Mouse (Mus musculus): ENCODE measurements at regions not wholly inside any gene's neighbourhood (a gene's known extent, or its start where the extent isn't known, plus 50 kb on each side); places are given as distances from the start of the nearest gene placed in this dataset.

DNA sequence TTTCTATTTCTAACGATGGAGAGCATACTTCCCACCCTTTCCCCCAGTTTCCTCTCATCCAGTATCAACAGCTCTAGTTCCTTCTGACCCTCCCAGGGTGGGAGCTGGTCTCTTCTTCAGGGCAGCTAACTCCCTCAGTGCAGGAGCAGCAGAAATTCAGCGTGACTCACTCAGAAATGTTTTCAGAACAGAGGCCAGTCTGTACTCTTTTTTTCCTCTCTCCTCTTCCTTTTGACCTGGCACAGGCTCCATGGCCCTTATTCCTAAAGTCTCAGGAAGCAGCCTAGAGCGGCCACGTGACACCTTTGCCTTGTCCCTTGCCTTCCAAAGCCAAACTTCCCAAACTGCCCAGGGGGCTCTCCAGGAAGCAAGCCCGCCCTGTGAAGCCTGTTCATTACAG is 55.4 kb downstream of the Pja1 start:
- no peak for DNase-seq

DNA sequence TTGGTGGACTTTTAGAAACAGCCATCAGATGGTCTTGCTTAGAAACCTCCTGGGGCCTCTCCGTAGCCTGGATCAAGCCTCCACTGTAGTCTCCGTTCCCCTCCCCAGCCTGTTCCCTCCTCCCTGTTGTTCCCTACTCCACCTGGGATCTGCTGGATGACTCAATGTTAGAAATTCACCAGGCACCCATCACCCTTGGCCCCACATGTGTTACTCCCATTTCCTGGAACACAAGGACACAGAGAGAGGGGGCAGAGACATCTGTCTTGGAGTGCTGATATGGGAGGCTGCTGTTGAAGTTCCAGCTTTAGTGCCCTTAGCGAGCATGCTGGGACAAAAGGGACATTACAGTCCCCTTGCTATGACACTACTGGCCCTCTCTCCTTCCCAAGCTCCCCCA is 60.1 kb downstream of the Pja1 start:
- DNase-seq, result no peak

DNA sequence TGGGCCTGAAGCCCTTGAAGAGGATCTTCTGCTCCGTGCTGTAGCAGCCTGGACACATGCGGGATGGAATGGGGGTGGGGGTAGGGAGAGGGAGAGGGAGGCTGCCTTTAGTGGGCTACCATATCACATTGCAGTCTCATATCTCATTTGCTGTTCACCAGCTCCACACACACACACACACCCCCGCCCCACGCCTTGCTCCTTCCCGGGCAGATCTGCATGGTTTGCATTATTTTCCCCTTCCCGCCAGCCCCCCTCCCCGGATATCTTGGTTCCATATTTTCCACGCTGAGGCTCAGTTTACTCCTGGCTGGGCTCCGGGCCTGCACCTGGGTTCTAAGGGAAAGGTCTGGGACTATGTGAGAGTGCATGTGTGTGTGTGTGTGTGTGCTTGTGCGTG is 61.2 kb downstream of the Pja1 start:
- DNase-seq, result no peak

DNA sequence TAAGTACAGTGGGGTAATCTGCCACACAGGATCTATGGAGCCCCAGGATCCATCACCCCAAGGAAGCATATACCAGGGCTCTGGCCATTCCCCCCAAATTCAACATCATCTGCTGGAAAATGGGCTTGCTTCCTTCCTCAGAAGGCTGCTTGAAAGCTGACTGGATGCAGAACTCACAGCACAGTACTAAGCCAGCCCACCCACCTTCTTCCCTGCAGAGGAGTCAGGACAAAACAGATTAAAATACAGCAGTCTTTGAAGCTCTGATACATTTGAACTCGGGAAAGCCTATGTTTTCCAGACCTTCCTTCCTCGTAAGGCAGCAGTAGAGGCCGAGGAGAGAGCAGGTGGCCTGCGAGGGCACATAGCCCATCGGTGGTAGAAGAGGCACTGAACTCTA is 61.7 kb downstream of the Pja1 start:
- DNase-seq, result no peak

DNA sequence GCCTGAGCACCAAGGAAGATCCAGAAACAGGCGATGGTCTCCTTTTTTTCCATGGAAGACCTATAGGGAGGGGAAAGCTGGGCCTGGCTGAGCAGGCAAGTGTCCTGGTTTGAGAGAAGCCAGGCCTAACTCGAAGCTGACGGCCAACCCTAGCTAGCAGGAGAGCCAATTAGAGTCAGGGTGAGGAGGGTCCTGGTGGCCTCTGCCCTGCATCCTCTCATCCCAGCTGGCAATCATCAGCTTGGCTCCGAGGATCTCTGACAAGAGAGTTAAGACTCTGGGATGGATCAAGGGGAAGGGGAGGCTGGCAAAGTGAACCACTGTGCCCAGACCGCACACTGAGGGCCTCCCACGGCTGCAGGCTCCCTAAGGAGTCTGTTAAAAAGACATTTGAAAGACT is 62.3 kb downstream of the Pja1 start:
- no peak for DNase-seq

DNA sequence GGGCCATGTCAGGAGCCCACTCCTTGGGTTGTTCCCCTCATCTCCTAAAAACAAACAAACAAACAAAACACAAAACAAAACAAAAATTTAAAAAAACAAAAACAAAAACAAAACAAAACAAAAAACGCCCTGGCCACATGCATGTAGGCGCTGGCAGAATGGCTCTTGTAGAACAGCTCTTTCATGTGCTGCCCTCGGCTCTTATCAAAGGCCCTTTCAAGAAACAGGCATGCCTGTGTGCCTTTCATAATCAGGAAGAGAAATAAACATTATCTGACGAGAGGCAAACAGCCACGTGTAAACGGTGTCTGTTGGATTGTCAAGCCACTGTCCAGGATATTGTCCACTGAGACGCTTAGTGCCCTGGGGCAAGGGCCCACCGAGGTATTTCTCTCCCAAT is 65.2 kb downstream of the Pja1 start:
- DNase-seq, result no peak

DNA sequence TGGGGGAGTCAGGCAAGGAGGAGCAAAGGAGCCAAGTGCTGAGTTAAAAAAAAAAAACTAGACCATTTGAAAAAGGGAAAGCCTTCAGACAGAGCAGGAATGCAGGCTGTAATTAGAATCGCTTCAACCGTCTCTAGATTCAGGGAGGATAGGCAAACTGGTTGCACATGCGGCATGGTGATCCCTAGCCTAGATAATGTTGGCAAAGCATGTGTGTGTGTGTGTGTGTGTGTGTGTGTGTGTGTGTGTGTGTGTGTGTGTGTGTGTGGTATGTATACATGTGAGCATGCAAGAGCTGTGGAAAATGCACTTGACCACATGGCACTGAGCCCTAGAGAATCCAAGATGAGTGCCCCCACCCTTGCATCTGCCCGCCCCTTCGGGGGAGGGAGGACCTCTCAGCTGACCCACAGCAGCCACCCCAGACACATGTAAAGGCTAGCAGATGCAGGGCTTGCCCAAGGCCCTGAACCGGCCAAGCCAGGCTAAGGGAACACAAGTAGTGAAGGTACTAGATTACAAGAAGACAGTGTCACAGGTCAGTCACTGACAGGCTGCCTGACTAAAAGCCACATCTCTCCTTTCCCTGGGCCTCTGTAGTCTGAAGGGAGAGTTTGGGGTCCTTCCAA is 67.4 kb downstream of the Pja1 start:
- no peak for DNase-seq

DNA sequence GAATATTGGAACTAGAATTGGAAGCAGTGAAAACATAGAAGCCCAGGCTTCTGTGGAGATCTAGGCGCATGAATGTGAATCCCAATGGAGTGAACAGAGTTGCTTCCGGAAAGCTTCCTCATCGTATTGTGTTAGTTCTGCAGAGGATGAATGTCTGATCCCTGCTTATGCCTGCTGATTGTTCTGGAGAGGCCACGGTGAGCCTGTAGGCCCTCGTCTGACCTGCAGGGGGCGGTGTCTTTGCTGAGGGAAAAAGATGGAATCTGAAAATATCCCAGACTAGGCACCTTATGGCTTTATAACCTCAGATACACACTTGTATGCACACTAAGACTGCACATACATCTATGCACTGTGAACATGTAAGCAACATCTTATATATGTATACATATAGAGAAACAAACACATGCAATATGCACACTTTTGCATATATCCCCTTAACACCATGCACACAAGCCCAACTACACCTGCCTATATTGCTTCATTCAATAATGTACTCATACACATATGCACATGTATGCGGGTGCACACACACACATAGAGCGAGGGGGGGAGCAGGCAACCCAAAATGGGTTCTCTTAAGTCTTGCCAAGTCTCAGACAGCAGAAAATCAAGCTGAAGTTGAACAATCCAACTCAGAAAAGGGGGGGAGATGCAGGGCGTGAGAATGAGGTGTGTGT is 68.1 kb downstream of the Pja1 start:
- DNase-seq, result peak; percentile 36 to 75

DNA sequence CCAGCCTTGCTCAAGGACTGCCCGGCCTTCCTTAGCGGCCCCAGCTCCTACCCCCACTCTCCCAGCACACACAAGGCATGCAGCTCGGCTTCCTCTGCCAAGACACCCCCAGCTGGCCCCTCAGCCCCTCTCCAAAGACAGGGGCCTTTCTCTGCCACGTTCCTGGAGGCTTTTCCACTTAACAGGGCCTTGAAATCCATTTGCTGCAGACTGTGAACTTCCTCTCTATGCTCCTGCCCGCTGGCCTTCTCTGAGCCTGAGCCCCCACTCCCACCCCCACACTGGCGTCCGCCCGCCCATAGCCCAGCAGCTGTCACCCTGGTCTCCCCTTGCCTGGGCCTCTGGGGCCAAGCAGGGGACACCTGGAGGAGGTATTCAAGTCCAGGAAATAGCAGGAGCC is 73.7 kb downstream of the Pja1 start:
- DNase-seq, result no peak

DNA sequence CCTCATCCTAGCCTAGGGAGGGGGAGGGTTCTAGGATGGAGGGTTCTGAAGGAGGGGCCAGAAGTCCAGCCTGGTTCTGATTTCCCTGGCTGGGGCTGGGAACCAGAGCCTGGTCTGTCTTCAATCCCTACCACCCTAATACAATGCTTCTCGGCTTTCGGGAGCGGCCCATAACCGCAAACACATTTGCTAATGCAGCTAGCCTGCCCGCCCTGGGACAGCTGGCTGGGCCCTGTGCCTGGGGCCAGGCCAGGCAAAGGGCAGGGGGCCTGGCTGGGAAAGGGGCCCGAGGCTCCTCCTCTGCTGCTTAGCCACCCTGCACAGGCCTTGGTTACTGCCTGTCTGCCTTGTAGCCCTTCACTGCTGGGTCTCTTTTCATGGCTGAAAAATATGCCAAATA is 74.9 kb downstream of the Pja1 start:
- peak in 1 of 2 experiments; percentile 21 for DNase-seq

DNA sequence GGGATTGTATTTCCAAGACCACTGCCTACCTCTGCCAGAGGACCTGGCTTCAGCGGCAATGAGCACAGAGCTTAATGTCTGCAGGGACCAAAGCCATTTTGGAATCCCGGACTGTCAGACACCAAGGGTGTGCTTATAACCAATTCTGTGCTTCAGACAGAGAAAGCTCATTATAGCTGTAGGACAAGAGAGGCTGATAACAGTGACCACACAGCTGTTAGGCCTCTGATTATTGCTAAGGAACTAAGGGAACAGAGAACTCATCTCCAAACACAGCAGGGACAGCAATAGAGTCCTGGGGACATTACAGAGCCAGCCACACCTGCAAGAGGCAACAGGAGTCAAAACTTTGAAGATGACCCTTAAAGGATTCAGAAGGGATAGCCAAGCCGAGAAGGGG is 76.0 kb downstream of the Pja1 start:
- DNase-seq, result no peak

DNA sequence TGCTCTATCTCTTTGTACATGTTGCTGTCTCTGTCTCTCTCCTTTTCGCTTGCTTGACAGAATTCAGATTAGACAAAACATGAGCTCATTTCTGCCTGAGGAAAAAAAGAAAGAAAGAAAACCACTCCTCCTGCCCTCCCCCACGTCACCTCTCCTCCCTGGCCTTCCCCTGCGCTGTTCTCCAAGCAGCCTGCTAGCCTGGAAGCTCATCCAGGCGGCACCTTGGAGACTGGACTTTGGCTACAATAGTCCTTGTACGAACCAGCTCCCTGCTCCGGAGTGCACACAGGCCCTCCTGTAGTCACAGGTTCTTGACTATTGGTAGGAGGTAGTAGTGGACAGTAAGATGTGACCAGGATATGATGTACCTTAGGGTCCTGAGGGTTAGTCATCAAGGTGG is 79.4 kb downstream of the Pja1 start:
- no peak for DNase-seq

DNA sequence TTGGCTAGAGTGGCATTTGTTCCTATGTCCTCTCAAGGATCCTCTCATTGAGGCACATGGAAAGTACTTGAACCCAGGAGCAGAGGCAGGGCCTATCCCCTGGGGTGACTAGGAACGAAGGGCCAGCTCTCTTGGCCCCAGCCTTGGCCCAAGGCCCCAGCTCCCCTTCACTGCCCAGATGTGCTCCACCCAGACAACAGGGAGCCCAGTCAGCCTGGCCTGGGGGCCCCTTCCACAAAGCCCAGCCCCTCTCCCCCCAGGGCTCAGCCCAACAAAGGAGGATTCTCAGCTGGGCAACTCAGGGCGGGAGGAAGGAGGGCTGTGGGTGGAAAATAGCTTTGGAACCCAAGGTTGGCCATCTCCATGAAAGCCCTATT is 80.6 kb downstream of the Pja1 start:
- no peak for DNase-seq

DNA sequence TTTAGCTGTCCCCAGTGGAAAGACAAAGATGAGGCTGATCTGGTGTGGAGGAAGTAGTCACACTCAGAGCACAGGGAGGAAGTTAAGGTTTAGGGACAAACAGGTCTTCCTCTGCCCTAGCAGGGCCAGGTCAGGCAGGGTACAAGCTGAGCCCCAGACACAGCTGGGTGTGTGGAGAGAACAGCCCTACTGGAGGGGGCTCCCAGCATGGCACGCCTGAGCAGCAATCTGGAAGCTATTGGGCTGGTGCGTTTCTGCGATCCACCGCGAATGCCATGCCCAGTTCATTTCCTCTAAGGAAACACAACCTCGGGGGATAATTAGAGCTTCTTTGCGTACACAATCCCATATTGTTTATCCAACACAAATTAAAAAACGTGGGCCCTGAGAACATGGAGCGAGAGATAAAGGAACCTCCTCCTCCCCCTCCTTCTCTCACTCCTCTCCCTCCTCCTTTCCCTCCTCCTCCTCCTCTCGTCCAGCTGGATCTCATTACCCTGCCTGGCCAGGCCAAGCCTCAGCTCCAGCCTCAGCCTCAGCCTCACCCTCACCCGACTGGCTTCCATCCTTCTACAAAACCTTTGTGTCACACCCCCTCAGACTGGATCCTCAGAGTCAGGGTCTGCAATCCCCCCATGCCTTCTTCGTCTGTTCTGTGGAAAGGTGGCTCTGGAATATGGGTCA is 81.2 kb downstream of the Pja1 start:
- no peak for DNase-seq

DNA sequence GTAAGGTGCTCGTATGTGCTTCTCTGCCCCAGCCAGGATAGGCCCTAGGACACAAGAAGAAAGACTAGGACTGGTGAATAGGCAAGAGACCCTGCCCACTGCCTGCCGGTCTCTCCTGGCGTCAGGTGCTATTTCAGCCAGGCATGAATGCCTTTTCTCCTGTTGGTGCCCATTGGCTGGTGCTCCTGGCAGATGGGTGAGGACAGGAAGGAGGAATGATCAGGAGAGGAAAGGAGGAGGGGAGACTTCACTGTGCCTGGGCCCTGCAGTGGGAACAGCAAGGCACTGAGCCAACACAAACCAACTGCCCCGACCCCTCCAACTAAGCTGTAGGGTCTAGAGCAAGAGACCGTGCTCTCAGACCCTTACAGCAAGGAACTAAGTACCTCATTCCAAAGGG is 100.4 kb downstream of the Pja1 start:
- peak; percentile 68 to 69 for DNase-seq

DNA sequence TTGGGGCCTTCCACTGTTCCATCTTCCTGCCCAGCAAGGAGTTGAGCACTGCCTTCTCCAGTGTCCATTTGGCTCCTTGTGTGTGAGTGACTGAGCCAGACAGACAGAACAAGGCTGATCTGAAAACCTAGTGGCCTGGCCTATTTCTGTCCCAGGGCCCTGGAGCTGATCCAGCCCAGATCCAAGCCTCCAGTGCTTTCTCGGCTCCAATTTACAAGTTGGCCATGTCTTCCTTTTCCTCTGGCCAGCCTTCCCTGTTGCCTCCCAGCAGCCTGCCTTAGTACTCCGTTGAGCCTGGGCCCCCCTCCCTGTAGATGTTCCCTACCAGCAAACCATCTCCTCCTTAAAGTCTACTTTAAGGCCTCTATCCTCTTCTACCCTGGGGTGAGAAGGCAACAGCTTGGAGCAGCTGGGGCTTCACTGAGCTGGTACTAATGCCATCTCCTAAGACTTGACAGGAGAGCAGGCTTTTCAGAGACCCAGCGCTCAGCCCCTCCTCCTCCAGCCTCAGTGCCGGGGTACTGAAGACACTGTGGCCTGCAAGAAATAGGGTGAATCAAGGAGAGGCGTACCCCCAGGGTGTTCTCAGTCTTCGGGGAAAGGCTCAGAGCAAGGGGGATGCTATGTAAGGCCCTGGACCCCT is 101.7 kb downstream of the Pja1 start:
- peak; percentile 84 to 85 for DNase-seq

DNA sequence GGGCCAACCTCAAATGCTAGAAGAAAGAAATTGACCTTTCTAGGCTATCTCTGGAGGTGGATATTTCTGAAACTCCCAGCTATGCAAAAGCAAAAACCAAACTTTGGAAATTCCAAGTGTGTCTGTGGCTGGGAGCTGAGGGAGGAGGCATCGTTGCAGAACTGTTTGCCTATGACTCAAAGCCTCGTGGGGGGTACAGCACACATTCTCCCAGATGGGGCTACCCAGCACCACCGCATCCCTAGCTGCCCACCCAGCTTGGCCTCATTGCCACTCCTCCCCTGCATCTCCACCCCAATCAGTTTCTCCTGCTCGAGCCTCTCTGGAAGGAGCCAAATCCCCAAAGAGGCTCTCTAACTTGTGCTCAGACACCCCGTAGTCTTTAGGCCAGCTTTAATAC is 107.0 kb downstream of the Pja1 start:
- no peak for DNase-seq

DNA sequence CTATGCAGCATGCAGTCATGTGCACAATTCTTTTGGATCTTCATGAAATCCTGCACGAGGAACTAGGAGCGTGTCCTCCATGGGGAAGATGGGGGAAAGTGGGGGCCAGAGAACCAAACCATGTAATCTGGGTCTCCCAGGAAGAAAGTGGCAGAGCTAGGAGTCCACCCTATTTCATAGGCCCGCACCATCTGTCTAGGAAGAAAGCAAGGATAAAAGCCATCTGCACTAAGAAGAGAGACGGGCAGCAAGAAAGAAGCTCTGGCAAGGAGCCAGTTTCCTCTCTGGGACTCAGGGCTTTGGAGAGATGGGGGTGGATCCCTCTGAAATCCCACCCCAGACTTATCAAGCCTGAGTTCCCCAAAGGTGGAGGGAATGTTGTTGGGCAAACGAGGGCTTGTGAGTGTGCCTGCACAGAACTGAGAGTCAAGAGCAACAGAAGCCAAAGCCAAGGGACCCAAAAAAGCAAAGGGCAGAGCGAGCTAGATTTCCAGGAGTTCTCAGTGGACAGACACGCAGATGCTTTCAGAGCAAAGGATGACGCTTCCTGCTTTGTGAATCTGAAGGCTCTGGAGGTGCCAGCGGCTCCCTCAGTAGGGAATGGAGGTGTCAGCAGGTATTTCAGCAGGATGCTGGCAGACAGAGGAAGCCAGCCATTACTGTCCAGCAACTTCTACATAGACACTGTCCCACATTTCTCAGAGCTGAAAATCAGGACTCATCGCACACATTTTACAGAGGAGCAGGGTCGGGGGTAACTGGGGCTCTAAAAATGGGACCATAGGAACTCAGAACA is 110.8 kb downstream of the Pja1 start:
- peak; percentile 57 to 64 for DNase-seq

DNA sequence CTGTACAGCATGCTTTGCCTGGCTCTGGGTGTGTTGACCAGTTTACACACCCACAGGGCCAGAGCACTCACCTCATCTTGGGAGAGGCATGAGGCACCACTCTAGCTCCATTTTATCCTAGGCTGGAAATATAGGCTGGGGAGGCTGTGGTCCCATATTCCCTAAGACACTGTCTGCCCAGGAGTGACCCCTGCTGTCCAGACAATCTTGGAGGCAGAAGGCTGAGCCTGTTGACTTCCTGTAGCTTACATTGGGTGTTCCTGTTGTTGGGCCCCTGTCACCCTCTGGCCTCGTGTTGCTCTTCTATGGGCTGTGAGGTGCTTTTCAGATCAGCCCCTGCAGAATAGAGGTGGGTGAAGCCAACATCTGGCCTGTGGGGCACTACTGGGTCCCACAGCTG is 112.3 kb downstream of the Pja1 start:
- no peak for DNase-seq

DNA sequence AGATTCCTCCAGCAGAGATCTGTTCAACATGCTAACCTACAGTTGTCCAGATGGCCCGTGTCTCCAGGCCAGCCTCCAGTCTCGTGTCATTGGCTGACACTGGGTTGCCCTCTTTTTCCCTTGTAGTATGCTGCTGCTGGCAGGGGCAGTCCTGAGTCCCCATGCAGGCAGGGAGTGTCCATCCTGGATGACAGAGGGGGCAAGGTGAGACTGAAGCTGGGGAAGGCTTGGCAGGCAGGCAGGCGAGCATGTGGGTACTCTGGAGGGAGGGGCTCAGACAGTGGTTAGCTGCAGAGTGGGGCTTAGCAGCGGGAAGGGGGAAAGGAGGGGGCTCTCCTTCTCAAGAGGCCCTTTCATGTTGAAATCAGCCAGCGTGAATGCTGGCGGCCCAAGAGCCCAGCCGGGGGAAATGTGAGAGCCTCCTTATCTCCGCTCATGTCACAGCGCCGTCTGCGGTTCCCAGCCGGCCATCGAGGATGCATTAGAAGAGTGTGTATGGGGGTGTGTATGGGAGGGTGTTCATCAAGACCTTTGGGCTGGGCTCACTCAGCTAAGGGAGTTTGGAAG is 112.9 kb downstream of the Pja1 start:
- DNase-seq, result peak; percentile 51 to 63

DNA sequence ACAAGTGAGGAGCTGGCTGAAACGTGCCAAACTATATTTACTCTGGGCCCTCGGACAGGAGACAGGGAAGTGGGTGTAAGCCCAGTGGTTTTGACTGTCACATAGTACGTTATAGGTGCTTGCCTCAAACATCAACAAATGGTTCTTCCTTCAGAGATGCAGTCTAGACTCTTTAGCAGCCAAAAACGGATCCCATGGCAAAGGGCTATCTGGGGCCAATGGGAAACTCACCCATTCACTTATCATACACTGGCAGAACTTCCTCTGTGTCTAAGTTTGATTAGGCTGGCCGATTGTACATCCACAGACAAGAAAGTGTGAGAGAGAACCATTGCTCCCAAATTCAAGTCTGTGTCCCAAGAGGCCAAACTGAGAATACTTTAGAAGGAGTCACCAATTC is 115.9 kb downstream of the Pja1 start:
- DNase-seq, result no peak

DNA sequence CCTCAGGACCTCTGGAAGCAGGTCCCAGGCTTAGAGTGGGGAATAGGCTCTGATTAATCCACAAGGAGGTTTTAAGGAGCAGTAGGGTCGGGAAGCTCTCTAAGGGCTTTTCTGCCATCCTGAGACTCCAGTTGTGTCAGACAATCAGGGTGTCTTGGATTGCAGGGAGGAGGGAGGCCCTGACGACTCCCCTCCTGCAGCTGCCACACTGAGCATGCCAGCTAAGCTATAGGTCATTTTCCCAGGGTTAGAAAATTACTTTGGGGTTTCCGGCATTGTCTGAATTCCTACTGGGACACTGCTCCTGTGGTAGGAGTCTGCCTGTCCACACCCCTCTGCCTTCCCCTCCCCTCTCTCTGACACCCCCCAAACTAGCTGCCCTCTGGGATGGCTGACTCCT is 120.8 kb downstream of the Pja1 start:
- no peak for DNase-seq

DNA sequence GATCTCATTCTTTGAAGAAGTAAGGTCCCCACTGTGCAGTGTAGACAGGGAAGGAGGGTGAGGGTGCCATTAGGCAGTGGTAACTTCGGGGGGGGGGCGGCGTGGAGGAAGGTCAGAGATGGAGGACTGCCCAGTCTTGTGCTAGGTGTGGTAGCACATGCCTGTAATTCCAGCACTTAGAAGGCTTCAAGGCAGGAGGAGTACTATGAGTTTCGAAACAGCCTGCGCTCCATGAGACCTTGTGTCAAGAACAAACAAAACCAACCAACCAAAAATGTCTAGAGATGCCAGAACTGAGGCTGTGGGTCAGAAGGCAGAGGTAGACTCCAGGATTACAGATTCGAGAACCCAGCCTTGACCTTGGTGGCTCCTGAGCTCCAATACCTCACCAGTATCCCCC is 130.8 kb downstream of the Pja1 start:
- DNase-seq, result no peak
